Comparison of ENCODE assay signal across 8 mouse cellular contexts in genomic region chr11:34031015-34031805, GRCm38 (mm10). TPM values are rescaled to one million over a fixed set of nuclear protein-coding genes. Genes with fewer than 3 reads are reported as not detected.
DNase-seq lines count a peak whose midpoint lies in the region; ATAC-seq lines count a peak whose summit lies in the region.

No protein-coding gene starts in this region.

- DNase-seq in layer of hippocampus, adult 9-11 months = peak; percentile 64
- DNase-seq in layer of hippocampus, postnatal 14 days (ENCODE audit: low spot score in 2 of 2) = no peak
- DNase-seq in lung, postnatal 25 days (ENCODE audit: low spot score) = peak; percentile 68
- DNase-seq in thymus, postnatal 25 days = peak; percentile 75
- DNase-seq in forebrain, embryonic 14.5 days (ENCODE audit: low spot score) = no peak
- no peak for DNase-seq in forebrain, embryonic 11.5 days (ENCODE audit: low spot score)

- peak overlapping the region; percentile 23; the same call in 1 of the 2 replicates for H3K4me2 ChIP-seq in heart, embryonic 12.5 days
- no peak overlapping the region for H3K4me2 ChIP-seq in forebrain, embryonic 14.5 days (ENCODE audit: low read length)
- no peak overlapping the region for H3K4me2 ChIP-seq in forebrain, embryonic 11.5 days (ENCODE audit: low read depth, low read length, severe bottlenecking)
- H3K4me2 ChIP-seq in hindbrain, embryonic 13.5 days = no peak overlapping the region

- no peak overlapping the region for H3K27ac ChIP-seq in heart, embryonic 12.5 days (ENCODE audit: poor library complexity, severe bottlenecking)
- no peak overlapping the region for H3K27ac ChIP-seq in forebrain, embryonic 14.5 days (ENCODE audit: low read depth, low read length)
- no peak overlapping the region for H3K27ac ChIP-seq in forebrain, embryonic 11.5 days (ENCODE audit: low read depth, low read length)
- H3K27ac ChIP-seq in hindbrain, embryonic 13.5 days = no peak overlapping the region

- no peaks in the 10 kb centered on the region for H3K36me3 ChIP-seq in heart, embryonic 12.5 days
- H3K36me3 ChIP-seq in forebrain, embryonic 14.5 days (ENCODE audit: control insufficient read depth, insufficient read depth, low read length) = no peaks in the 10 kb centered on the region
- H3K36me3 ChIP-seq in forebrain, embryonic 11.5 days (ENCODE audit: control insufficient read depth, insufficient read depth, low read length) = no peaks in the 10 kb centered on the region
- H3K36me3 ChIP-seq in hindbrain, embryonic 13.5 days = no peaks in the 10 kb centered on the region

- peak; percentile 39; the same call in 1 of the 2 replicates for ATAC-seq in heart, embryonic 12.5 days (ENCODE audit: insufficient number of reproducible peaks, low FRiP score)
- ATAC-seq in forebrain, embryonic 14.5 days = no peak
- ATAC-seq in forebrain, embryonic 11.5 days (replicated peaks; ENCODE audit: low FRiP score) = no peak
- ATAC-seq in hindbrain, embryonic 13.5 days (ENCODE audit: low FRiP score) = no peak

- H3K27me3 ChIP-seq in heart, embryonic 12.5 days (replicated peaks) = no peaks in the 10 kb centered on the region
- no peaks in the 10 kb centered on the region for H3K27me3 ChIP-seq in forebrain, embryonic 14.5 days (replicated peaks; ENCODE audit: control insufficient read depth, insufficient read depth, low read length)
- H3K27me3 ChIP-seq in forebrain, embryonic 11.5 days (ENCODE audit: control insufficient read depth, insufficient read depth, low read length) = no peaks in the 10 kb centered on the region
- no peaks in the 10 kb centered on the region for H3K27me3 ChIP-seq in hindbrain, embryonic 13.5 days

- H3K9ac ChIP-seq in heart, embryonic 12.5 days = no peak overlapping the region
- H3K9ac ChIP-seq in forebrain, embryonic 14.5 days (ENCODE audit: low read length) = no peak overlapping the region
- H3K9ac ChIP-seq in forebrain, embryonic 11.5 days (ENCODE audit: low read length) = no peak overlapping the region
- H3K9ac ChIP-seq in hindbrain, embryonic 13.5 days = no peak overlapping the region

- H3K9me3 ChIP-seq in heart, embryonic 12.5 days (replicated peaks) = no peaks in the 10 kb centered on the region
- H3K9me3 ChIP-seq in forebrain, embryonic 14.5 days (replicated peaks; ENCODE audit: control insufficient read depth, low read length) = no peaks in the 10 kb centered on the region
- no peaks in the 10 kb centered on the region for H3K9me3 ChIP-seq in forebrain, embryonic 11.5 days (ENCODE audit: control insufficient read depth, low read length)
- H3K9me3 ChIP-seq in hindbrain, embryonic 13.5 days = no peaks in the 10 kb centered on the region

- no peak overlapping the region for H3K4me3 ChIP-seq in heart, embryonic 12.5 days
- no peak overlapping the region for H3K4me3 ChIP-seq in forebrain, embryonic 14.5 days (ENCODE audit: low read depth, low read length)
- H3K4me3 ChIP-seq in forebrain, embryonic 11.5 days (ENCODE audit: low read depth, low read length) = no peak overlapping the region
- no peak overlapping the region for H3K4me3 ChIP-seq in hindbrain, embryonic 13.5 days

- peaks cover 7% of the 10 kb centered on the region for H3K4me1 ChIP-seq in heart, embryonic 12.5 days (replicated peaks)
- no peaks in the 10 kb centered on the region for H3K4me1 ChIP-seq in forebrain, embryonic 14.5 days (ENCODE audit: control insufficient read depth, insufficient read depth, low read length)
- no peaks in the 10 kb centered on the region for H3K4me1 ChIP-seq in forebrain, embryonic 11.5 days (replicated peaks; ENCODE audit: control insufficient read depth, insufficient read depth, low read length)
- H3K4me1 ChIP-seq in hindbrain, embryonic 13.5 days (replicated peaks) = no peaks in the 10 kb centered on the region

- WGBS in heart, embryonic 12.5 days = 39% methylated on average over 8 of the region's 8 CpGs
- 77% methylated on average over 8 of the region's 8 CpGs for WGBS in forebrain, embryonic 14.5 days
- 72% methylated on average over 8 of the region's 8 CpGs for WGBS in forebrain, embryonic 11.5 days
- 79% methylated on average over 8 of the region's 8 CpGs for WGBS in hindbrain, embryonic 13.5 days

RNA-seq across cellular contexts. Expression of gene Lcp2, which starts 15.5 kb away (rescaled TPM):
- 1 to 10 TPM; 4.1 to 5.1 TPM for total RNA-seq in layer of hippocampus, postnatal 14 days (2021)
- 1.3 TPM in 2 replicates for polyA plus RNA-seq in heart, embryonic 12.5 days (2016; fragmentation: Nextera tagmentation; extraction: Ambion mirVana)
- 2.2 and 2.8 TPM in 2 replicates for polyA plus RNA-seq in forebrain, embryonic 14.5 days (2014; fragmentation: Nextera tagmentation; extraction: Ambion mirVana)
- polyA plus RNA-seq in forebrain, embryonic 11.5 days (2014; fragmentation: Nextera tagmentation; extraction: Ambion mirVana) = 2.0 and 2.3 TPM in 2 replicates
- 1.5 and 1.8 TPM in 2 replicates for polyA plus RNA-seq in hindbrain, embryonic 13.5 days (2015; fragmentation: Nextera tagmentation; extraction: Ambion mirVana)

RNA-seq across cellular contexts. Expression of gene Kcnip1, which starts 38.3 kb away (rescaled TPM):
- 10 to 100 TPM; 30.6 to 31.3 TPM for total RNA-seq in layer of hippocampus, postnatal 14 days (2021)
- 0.24 and 0.54 TPM in 2 replicates for polyA plus RNA-seq in heart, embryonic 12.5 days (2016; fragmentation: Nextera tagmentation; extraction: Ambion mirVana)
- polyA plus RNA-seq in forebrain, embryonic 14.5 days (2014; fragmentation: Nextera tagmentation; extraction: Ambion mirVana) = 55.1 and 55.7 TPM in 2 replicates
- 7.8 and 8.0 TPM in 2 replicates for polyA plus RNA-seq in forebrain, embryonic 11.5 days (2014; fragmentation: Nextera tagmentation; extraction: Ambion mirVana)
- polyA plus RNA-seq in hindbrain, embryonic 13.5 days (2015; fragmentation: Nextera tagmentation; extraction: Ambion mirVana) = 71.3 and 75.5 TPM in 2 replicates

Comparison
In these comparisons a context has a peak if more than half of its experiments do, and no peak if none do; other contexts are left out.
1. DNase-seq: peak in layer of hippocampus, adult 9-11 months (single experiment), lung, postnatal 25 days (single experiment) and thymus, postnatal 25 days (single experiment); none in layer of hippocampus, postnatal 14 days (0 of 2), forebrain, embryonic 14.5 days (single experiment) and forebrain, embryonic 11.5 days (single experiment).